Mouse (Mus musculus) gastrocnemius, adult 8-10 months (tissue): Measurements from ENCODE around the gene Rxfp2. TPM values are rescaled to one million over a fixed set of nuclear protein-coding genes. Genes with fewer than 3 reads are reported as not detected.

Experiments
- DNase-seq, 2 experiments: peaks; one replicate each; pipeline ENCODE4 v3.0.0; 2022; ENCODE audit warnings: low spot score in 2 of 2
- total RNA-seq, 4 experiments: library from RNA; stranded (reverse); gene quantifications; 2 replicates each; pipeline ENCODE4 v1.2.4; 2022

Gene Rxfp2
- not detected for total RNA-seq

DNA sequence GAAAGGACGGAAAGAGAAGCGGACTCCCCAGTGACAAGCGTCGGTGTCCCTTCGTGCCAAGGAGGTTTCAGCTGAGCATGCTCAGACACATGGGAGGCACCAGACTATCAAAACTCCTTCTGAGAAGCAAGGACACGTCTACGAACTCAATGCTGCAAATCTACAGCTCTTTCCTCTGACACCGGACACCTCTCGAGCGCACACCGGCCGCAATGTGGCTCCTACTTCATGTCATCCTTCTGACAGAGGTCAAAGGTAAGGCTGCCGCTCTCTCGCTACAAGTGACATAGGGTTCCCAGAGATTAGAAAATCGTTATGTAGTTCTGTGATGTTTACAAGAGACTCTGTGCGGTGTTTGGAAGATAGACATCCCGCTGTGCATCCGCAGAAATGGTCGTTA is at the start of gene Rxfp2:
Rxfp2 (plus strand) TSS at position 20 of the 400 bp plus-strand sequence.
- DNase-seq, result no peak

- DNase-seq, result no peak
Measured at GRCm38 (mm10) chr5:149970261-149970660, 48.2 kb upstream of the Rxfp2 start.

DNA sequence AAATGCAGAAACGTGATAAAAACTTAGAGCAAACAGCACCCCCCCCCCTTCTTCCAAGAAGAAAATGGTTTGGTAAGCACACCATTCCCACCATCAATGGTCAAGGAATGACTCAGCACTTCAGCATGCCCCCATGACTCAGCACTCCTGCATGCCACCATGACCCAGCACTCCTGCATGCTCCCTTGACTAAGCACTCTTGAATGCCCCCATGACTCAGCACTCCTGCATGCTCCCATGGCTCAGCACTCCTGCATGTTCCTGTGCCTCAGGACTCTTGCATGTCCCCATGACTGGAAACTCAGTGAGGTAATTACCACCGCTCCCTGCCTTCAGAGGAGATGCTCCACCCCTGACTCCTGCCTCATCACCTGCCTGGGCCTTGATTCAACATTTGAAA is 41.4 kb upstream of the Rxfp2 start:
- no peak for DNase-seq

DNA sequence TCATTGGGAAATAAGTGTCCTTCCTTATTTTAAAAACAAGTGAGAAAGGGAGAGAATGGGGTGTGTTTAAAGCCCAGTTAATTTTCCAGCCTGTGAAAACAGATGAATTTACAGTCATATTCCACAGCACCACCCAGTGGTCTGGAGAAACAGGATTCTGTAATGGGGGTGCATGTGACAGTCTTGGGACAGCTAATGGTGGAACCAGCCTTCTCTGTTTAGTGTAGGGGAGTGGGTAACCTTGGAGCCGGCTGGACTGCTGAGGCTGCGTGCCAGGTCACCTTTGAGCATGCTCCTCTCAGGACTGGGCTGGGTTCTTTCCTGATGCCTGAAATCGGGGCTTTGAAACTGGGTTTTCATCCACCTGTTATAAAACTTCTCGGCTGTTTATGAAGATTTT is 34.9 kb upstream of the Rxfp2 start:
- DNase-seq, result no peak

GRCm38 (mm10) chr5:149994578-149994977 is 23.9 kb upstream of the Rxfp2 start:
- no peak for DNase-seq

GRCm38 (mm10) chr5:149996614-149997013 is 21.9 kb upstream of the Rxfp2 start:
- no peak for DNase-seq

- DNase-seq, result no peak
Measured at GRCm38 (mm10) chr5:149997321-149998034, 21.0 kb upstream of the Rxfp2 start.

- no peak for DNase-seq
Measured at GRCm38 (mm10) chr5:149998311-149998710, 20.2 kb upstream of the Rxfp2 start.

DNA sequence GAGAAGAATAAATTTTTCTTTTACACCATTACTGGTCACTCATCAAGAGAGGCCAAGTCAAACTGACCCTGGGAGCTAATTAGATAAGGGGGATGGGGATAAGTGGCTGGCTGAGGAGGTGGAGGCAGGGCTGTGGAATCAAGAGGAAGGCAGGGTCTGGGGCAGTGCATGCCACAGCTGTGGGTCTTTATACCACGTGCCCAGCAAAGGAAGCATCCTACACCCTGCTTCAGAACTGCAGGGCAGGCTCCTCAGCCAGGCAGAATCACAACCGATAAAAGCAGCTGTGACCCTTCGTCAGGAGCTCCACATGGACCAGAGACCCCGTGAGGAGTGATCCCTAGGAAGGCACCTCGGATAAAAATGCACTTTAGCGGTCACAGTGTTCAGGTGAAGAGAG is 13.1 kb upstream of the Rxfp2 start:
- DNase-seq, result no peak

DNA sequence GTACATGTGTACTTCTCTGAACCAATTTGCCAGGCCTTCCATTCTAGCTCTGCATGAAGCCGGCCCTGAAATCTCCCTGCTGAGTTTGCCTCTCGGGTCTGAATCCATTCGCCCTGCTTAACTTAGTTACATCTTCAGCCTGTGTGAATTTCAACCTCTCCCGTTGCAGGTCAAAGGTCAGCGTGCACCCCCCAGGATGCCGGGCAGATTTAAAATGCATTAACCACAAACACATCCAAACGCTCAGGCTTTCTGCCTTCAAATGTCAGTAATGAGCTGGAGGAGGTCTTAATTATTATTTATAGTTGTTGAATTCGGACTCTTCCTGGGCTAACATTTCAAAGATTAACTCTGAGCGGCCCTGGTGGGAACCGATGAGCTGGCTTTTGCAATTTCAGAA is 1.6 kb upstream of the Rxfp2 start:
- no peak for DNase-seq

DNA sequence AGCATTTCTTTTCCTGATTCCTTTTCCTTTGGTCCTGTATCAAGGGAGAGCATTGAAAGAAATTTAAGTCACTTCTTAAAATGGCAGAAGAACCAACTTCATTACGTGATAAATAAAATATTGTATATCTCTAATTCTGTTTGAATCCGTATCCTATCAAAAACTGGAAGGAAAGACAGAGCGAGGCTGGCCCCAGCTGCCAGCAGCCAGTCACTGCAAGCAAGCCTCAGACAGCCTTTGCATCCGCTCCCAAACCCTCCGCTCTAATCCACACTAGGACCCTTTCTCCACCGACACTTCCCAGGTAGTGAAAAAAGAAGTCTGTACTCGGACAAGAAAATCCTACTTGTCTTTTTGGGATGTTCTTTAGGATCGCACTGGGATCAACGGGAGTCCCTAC is 803 bp upstream of the Rxfp2 start:
- no peak for DNase-seq

GRCm38 (mm10) chr5:150020851-150021250 is 2.4 kb downstream of the Rxfp2 start:
- DNase-seq, result peak in 1 of 2 experiments; percentile 21

DNA sequence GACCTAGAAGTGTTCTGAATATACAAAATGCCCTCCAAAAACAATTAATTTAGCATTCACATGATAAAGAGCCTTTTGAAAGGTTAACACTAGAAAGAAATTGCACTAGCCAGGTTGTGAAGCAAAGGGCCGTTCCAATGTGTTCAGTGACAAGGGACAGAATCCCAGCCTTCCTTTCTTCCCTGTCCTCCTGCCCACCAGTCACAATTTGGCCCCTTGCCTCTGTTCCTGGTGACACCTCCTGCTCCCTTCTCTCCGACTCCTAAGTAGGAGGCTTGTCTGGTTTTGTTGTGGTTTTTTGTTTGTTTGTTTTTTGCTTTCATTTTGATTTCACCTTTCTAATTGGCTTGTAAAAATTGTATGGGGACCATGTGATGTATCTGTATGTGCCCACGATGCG is 3.3 kb downstream of the Rxfp2 start:
- no peak for DNase-seq

GRCm38 (mm10) chr5:150022556-150022955 is 4.1 kb downstream of the Rxfp2 start:
- no peak for DNase-seq

- DNase-seq, result no peak
Measured at GRCm38 (mm10) chr5:150023476-150023875, 5.0 kb downstream of the Rxfp2 start.

DNA sequence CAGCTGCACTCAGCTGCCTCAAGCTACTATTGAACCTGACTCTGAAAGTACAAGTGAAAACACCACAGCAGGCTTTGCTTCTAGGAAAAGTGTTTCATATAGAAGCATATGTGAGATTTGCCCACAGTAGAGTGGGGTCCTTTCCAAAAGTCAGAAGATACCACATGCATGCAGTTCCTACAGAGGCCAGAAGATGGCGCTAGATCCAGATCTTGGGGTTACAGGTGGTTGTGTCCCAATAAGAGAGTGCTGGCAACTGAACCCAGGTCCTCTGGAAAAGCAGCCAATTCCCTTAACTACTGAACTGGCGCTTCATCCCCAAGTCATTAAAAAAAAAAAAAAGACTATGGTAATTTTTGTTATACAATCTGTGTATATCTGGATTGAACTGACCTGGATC is 5.7 kb downstream of the Rxfp2 start:
- DNase-seq, result no peak

- DNase-seq, result no peak
Measured at GRCm38 (mm10) chr5:150024901-150025300, 6.4 kb downstream of the Rxfp2 start.

DNA sequence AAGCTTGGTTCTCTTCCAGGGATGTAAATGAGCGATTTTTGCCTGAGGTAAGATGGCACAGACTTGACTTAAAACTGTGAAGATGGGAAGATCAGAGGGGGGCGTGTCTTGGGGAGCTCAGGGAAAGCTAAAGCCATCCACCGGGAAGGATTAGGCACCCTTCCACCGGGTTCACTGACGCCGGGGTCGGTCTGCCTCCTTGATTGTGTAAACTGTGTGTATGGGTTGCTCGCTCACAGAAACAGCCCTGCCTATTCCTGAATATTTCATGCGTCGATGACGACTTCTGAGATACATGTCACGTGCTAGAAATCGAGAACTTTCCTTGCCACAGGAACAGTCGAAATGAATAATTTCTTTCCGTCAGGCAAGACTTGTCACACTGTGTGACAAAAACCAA is 6.9 kb downstream of the Rxfp2 start:
- no peak for DNase-seq

DNA sequence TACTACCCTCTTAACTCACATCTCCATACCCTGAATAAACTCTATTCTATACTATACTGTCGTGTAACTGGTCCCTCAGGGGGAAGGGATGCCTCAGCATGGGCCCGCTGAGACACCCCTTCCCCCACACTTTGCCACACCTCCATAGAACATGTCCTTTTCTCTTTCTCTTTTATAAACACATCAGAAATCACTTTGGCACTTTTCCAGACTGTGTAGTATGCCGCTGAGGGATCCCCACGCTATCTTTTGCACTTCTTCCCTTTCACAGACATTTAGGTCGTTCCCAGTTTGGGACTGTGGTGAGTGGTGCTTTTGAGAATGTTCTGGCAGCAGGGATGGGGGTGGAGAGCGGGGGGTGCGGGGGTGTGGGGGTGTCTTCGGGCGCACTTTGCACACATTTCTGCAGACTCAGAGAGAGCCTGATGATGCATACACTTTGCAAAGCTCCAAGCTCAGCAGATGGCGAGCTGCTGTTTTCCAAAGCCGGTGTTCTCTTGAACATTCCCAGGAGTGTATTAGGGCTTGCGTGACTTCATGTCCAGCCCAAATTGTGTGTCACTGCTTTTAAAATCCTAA is 8.1 kb downstream of the Rxfp2 start:
- DNase-seq, result no peak

- no peak for DNase-seq
Measured at GRCm38 (mm10) chr5:150031201-150031600, 12.7 kb downstream of the Rxfp2 start.

GRCm38 (mm10) chr5:150031634-150032033 is 13.2 kb downstream of the Rxfp2 start:
- no peak for DNase-seq

- peak; percentile 47 to 63 for DNase-seq
Measured at GRCm38 (mm10) chr5:150032075-150032492, 13.6 kb downstream of the Rxfp2 start.

DNA sequence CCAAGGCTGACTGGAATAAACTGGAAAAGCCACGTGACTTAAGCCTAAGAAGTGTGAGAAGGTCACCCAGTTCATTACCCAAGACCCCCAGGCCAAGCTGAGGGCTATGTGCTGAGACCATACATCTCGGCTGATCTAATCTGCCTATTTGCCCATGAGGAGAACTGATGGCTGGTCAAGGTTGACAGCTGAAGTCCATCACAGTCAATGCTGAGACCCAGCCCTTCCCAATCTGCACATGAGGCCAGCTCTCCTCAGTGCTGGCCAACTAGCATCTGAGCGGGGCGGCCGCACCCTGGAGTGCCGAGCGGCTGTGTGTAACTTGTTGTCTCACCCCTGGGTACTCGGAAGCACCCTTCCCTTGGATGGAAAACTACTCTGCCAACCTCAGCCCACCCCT is 17.8 kb downstream of the Rxfp2 start:
- no peak for DNase-seq
